Mouse (Mus musculus): ENCODE measurements around the gene Sdk1.

- TF ChIP-seq CTCF (IDR thresholded peaks at IDR 0.05 in 2 of 3, conservative IDR thresholded peaks at IDR 0.05 in 1 of 3; ENCODE audit: control insufficient read depth in 1 of 3, insufficient read depth in 1 of 3, low read depth in 2 of 3, low read length in 3 of 3, poor library complexity in 1 of 3, severe bottlenecking in 1 of 3) (no peak), MAX (IDR thresholded peaks at IDR 0.05; ENCODE audit: low read length) (no peak), CHD2 (IDR thresholded peaks at IDR 0.05; ENCODE audit: low read length) (no peak), TAL1 (IDR thresholded peaks at IDR 0.05; ENCODE audit: low read length) (no peak), USF1 (IDR thresholded peaks at IDR 0.05; ENCODE audit: low read depth, low read length) (no peak), POLR2A (IDR thresholded peaks at IDR 0.05; ENCODE audit: control insufficient read depth in 1 of 2, insufficient read depth in 1 of 2, low read depth in 1 of 2, low read length in 2 of 2, poor library complexity in 1 of 2) (no peak), TBP (IDR thresholded peaks at IDR 0.05; ENCODE audit: low read depth, low read length) (no peak), ELF1 (IDR thresholded peaks at IDR 0.05; ENCODE audit: low read depth, low read length) (no peak), CHD1 (IDR thresholded peaks at IDR 0.05; ENCODE audit: low read depth, low read length) (no peak)
Measured at GRCm38 (mm10) chr5:141636406-141636805, 395.1 kb downstream of the Sdk1 start.

All from MEL (cell line).